Mouse (Mus musculus) liver, postnatal 0 days (tissue): ENCODE data around the gene Gldc.

Experiments
- CTCF ChIP-seq: sonication (generic); IDR thresholded peaks from 2 replicates; pipeline ENCODE4 v1.5.1; 2016; ENCODE audit warnings: antibody characterized with exemption, low read depth
- EP300 ChIP-seq: IDR thresholded peaks from 2 replicates; pipeline ENCODE4 v1.6.1; 2016; ENCODE audit warnings: antibody characterized with exemption, low read depth, mild to moderate bottlenecking

GRCm38 (mm10) chr19:30146761-30147160 is 28.5 kb downstream of the Gldc start:
- no peak for TF ChIP-seq EP300
- no peak for TF ChIP-seq CTCF
